Mouse (Mus musculus): Measurements from ENCODE around the gene Ddx31.

Gene Ddx31

GRCm38 (mm10) chr2:28840222-28840951 lies at the start of gene Ddx31, which contains the start of gene Gtf3c4:
Ddx31 (plus strand) TSS chr2:28840406.
Gtf3c4 (minus strand) TSS chr2:28840360.
- in situ Hi-C loops (cut with MboI; ENCODE audit: low sequenced_read_pairs): no loop called here

GRCm38 (mm10) chr2:28792931-28793610 lies 47.1 kb upstream of the Ddx31 start:
- in situ Hi-C loops (cut with MboI; ENCODE audit: low sequenced_read_pairs): no loop called here

GRCm38 (mm10) chr2:28794623-28795022 lies 45.6 kb upstream of the Ddx31 start:
- in situ Hi-C loops (cut with MboI; ENCODE audit: low sequenced_read_pairs): no loop called here

GRCm38 (mm10) chr2:28796298-28796697 lies 43.9 kb upstream of the Ddx31 start:
- in situ Hi-C loops (cut with MboI; ENCODE audit: low sequenced_read_pairs): no loop called here

GRCm38 (mm10) chr2:28797490-28798106 lies 42.6 kb upstream of the Ddx31 start:
- in situ Hi-C loops (cut with MboI; ENCODE audit: low sequenced_read_pairs): no loop called here

GRCm38 (mm10) chr2:28798390-28798789 lies 41.8 kb upstream of the Ddx31 start:
- in situ Hi-C loops (cut with MboI; ENCODE audit: low sequenced_read_pairs): no loop called here

GRCm38 (mm10) chr2:28799575-28799974 lies 40.6 kb upstream of the Ddx31 start:
- in situ Hi-C loops (cut with MboI; ENCODE audit: low sequenced_read_pairs): no loop called here

GRCm38 (mm10) chr2:28803406-28803805 lies 36.8 kb upstream of the Ddx31 start:
- in situ Hi-C loops (cut with MboI; ENCODE audit: low sequenced_read_pairs): no loop called here

- in situ Hi-C loops (cut with MboI; ENCODE audit: low sequenced_read_pairs): no loop called here
These were observed 31.4 kb upstream of the Ddx31 start for GRCm38 (mm10) chr2:28808841-28809240.

GRCm38 (mm10) chr2:28810260-28811013 lies 29.8 kb upstream of the Ddx31 start:
- in situ Hi-C loops (cut with MboI; ENCODE audit: low sequenced_read_pairs): no loop called here

- in situ Hi-C loops (cut with MboI; ENCODE audit: low sequenced_read_pairs): no loop called here
These were observed 21.3 kb upstream of the Ddx31 start for GRCm38 (mm10) chr2:28818866-28819265.

GRCm38 (mm10) chr2:28829265-28829664 lies 10.9 kb upstream of the Ddx31 start:
- in situ Hi-C loops (cut with MboI; ENCODE audit: low sequenced_read_pairs): no loop called here

- in situ Hi-C loops (cut with MboI; ENCODE audit: low sequenced_read_pairs): no loop called here
These were observed 3.8 kb upstream of the Ddx31 start for GRCm38 (mm10) chr2:28836181-28836940.

GRCm38 (mm10) chr2:28839501-28840221 lies 545 bp upstream of the Ddx31 start:
- in situ Hi-C loops (cut with MboI; ENCODE audit: low sequenced_read_pairs): no loop called here

GRCm38 (mm10) chr2:28842042-28842441 lies 1.8 kb downstream of the Ddx31 start:
- in situ Hi-C loops (cut with MboI; ENCODE audit: low sequenced_read_pairs): no loop called here

GRCm38 (mm10) chr2:28848879-28849278 lies 8.7 kb downstream of the Ddx31 start:
- in situ Hi-C loops (cut with MboI; ENCODE audit: low sequenced_read_pairs): no loop called here

GRCm38 (mm10) chr2:28852594-28852993 lies 12.4 kb downstream of the Ddx31 start:
- in situ Hi-C loops (cut with MboI; ENCODE audit: low sequenced_read_pairs): no loop called here

GRCm38 (mm10) chr2:28855773-28856172 lies 15.6 kb downstream of the Ddx31 start:
- in situ Hi-C loops (cut with MboI; ENCODE audit: low sequenced_read_pairs): no loop called here

- in situ Hi-C loops (cut with MboI; ENCODE audit: low sequenced_read_pairs): no loop called here
These were observed 19.1 kb downstream of the Ddx31 start for GRCm38 (mm10) chr2:28859303-28859702.
